Mouse (Mus musculus): ENCODE data around the gene Eif2b3. TPM values are rescaled to one million over a fixed set of nuclear protein-coding genes. Genes with fewer than 3 reads are reported as not detected.

The Eif2b3 gene
- total and polyA plus RNA-seq, 2 experiments from 2014 or later: 20.7 to 57.5 TPM

DNA sequence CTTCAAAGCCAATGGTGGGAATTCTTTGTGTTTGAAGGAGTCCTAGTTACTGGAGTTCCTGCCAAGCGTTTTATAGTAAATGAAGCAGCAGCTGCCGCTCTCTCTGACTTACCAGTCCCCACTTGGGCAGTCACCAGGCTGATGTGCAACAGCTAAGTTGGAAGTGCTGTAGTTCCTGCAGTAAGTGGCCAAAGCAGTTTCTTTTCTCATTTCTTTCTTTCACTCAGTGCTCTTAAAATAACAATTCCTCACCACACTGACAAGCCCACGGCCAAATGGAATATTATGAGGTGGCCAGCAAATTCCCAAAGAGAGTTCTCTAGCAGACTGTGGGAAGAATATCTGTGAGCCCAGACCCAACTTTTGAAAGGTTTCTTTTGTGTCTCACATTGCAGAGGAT is 12.1 kb upstream of the Eif2b3 start:
- WGBS: 66% methylated on average over 3 of the region's 3 CpGs
- no peak overlapping the region for H3K4me2 ChIP-seq (ENCODE audit: low read depth, low read length, poor library complexity, severe bottlenecking)

DNA sequence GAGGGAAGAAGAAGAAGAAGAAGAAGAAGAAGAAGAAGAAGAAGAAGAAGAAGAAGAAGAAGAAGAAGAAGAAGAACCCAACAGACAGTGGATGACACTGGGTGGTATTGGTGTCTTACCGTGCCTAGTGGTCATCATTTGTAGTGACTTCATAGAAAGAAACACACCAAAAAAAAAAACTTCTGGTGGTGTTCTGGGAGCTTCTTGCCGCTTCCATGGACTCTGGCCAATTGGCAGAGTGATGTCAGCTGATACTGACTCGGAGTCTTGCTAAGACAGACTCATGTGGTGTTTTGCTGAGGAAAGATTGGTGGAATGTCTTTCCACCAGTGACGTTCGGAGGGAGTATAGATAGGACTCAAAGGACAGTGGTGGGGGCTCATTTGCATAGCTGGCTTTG is 9.0 kb upstream of the Eif2b3 start:
- H3K9ac ChIP-seq (replicated peaks; ENCODE audit: low read length, poor library complexity, severe bottlenecking): no peak overlapping the region
- no peaks in the 10 kb centered on the region for H3K4me1 ChIP-seq (ENCODE audit: insufficient read depth, low read length)
- no peak for TF ChIP-seq CTCF (IDR thresholded peaks at IDR 0.05)
- DNase-seq (ENCODE audit: low spot score): no peak
- WGBS: 84% methylated on average over 5 of the region's 5 CpGs
- no peak overlapping the region for H3K4me3 ChIP-seq (ENCODE audit: low read depth, low read length)
- H3K9me3 ChIP-seq (ENCODE audit: low read length): no peaks in the 10 kb centered on the region
- H3K36me3 ChIP-seq (ENCODE audit: insufficient read depth, low read length): no peaks in the 10 kb centered on the region
- ATAC-seq (ENCODE audit: low FRiP score): no peak
- no peaks in the 10 kb centered on the region for H3K27me3 ChIP-seq (ENCODE audit: insufficient read depth, low read length)
- no peak overlapping the region for H3K27ac ChIP-seq (ENCODE audit: low read depth, low read length)
- no peak overlapping the region for H3K4me2 ChIP-seq (ENCODE audit: low read depth, low read length, poor library complexity, severe bottlenecking)

More for the DNA sequence above, 12.1 kb upstream of the Eif2b3 start:
- DNase-seq (ENCODE audit: low spot score) (peak; percentile 34), ATAC-seq (ENCODE audit: low FRiP score) (no peak)
- Histone ChIP-seq H3K9me3 (ENCODE audit: low read length) (no peaks in the 10 kb centered on the region), H3K4me3 (ENCODE audit: low read depth, low read length) (no peak overlapping the region), H3K9ac (replicated peaks; ENCODE audit: low read length, poor library complexity, severe bottlenecking) (no peak overlapping the region), H3K36me3 (ENCODE audit: insufficient read depth, low read length) (peaks cover 27% of the 10 kb centered on the region), H3K4me1 (ENCODE audit: insufficient read depth, low read length) (no peaks in the 10 kb centered on the region), H3K27me3 (ENCODE audit: insufficient read depth, low read length) (no peaks in the 10 kb centered on the region), H3K27ac (ENCODE audit: low read depth, low read length) (no peak overlapping the region)
- no peak for TF ChIP-seq CTCF (IDR thresholded peaks at IDR 0.05)

GRCm38 (mm10) chr4:117013596-117013995 is 5.6 kb upstream of the Eif2b3 start:
- H3K4me3 ChIP-seq (ENCODE audit: low read depth, low read length): no peak overlapping the region

GRCm38 (mm10) chr4:117014901-117015415 is 4.2 kb upstream of the Eif2b3 start:
- Histone ChIP-seq H3K27ac (ENCODE audit: low read depth, low read length) (no peak overlapping the region), H3K27me3 (ENCODE audit: insufficient read depth, low read length) (no peaks in the 10 kb centered on the region), H3K4me3 (ENCODE audit: low read depth, low read length) (no peak overlapping the region), H3K36me3 (ENCODE audit: insufficient read depth, low read length) (no peaks in the 10 kb centered on the region), H3K4me1 (ENCODE audit: insufficient read depth, low read length) (0 out of 2 replicates have a peak, but pooled peaks cover 2% of the 10 kb centered on the region), H3K9ac (replicated peaks; ENCODE audit: low read length, poor library complexity, severe bottlenecking) (no peak overlapping the region), H3K9me3 (ENCODE audit: low read length) (no peaks in the 10 kb centered on the region), H3K4me2 (ENCODE audit: low read depth, low read length, poor library complexity, severe bottlenecking) (no peak overlapping the region)
- WGBS: 71% methylated on average over 4 of the region's 4 CpGs
- ATAC-seq (ENCODE audit: low FRiP score) (no peak), DNase-seq (ENCODE audit: low spot score) (no peak)
- no peak for TF ChIP-seq CTCF (IDR thresholded peaks at IDR 0.05)

More at GRCm38 (mm10) chr4:117013596-117013995, 5.6 kb upstream of the Eif2b3 start:
- Histone ChIP-seq H3K4me1 (ENCODE audit: insufficient read depth, low read length) (no peaks in the 10 kb centered on the region), H3K9ac (replicated peaks; ENCODE audit: low read length, poor library complexity, severe bottlenecking) (no peak overlapping the region), H3K36me3 (ENCODE audit: insufficient read depth, low read length) (no peaks in the 10 kb centered on the region), H3K27ac (ENCODE audit: low read depth, low read length) (no peak overlapping the region), H3K27me3 (ENCODE audit: insufficient read depth, low read length) (no peaks in the 10 kb centered on the region), H3K4me2 (ENCODE audit: low read depth, low read length, poor library complexity, severe bottlenecking) (no peak overlapping the region), H3K9me3 (ENCODE audit: low read length) (no peaks in the 10 kb centered on the region)
- 82% methylated on average over 6 of the region's 6 CpGs for WGBS
- no peak for DNase-seq (ENCODE audit: low spot score)
- TF ChIP-seq CTCF (IDR thresholded peaks at IDR 0.05): no peak
- no peak for ATAC-seq (ENCODE audit: low FRiP score)

DNA sequence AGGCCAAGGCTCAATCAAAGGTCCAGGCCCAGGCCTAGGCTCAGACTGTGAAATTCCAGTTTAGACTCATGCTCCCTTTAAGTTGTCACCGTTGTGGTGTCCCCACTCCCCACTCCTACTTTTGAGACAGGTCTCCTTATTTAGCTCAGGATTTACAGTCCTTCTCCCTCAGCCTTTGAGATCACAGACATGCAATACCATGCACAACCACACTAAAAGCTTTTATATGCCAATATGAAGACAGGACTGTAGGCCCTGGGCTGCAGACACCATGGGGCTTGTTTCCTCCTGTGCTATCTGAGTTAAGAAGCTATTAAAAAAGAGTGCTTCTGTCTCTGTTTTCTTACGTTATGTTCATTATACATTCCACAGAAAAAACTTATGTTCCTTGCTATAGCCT is 1.5 kb upstream of the Eif2b3 start:
- Histone ChIP-seq H3K4me2 (ENCODE audit: low read depth, low read length, poor library complexity, severe bottlenecking) (no peak overlapping the region), H3K27me3 (ENCODE audit: insufficient read depth, low read length) (no peaks in the 10 kb centered on the region), H3K27ac (ENCODE audit: low read depth, low read length) (no peak overlapping the region), H3K4me1 (ENCODE audit: insufficient read depth, low read length) (0 out of 2 replicates have a peak, but pooled peaks cover 7% of the 10 kb centered on the region), H3K9ac (replicated peaks; ENCODE audit: low read length, poor library complexity, severe bottlenecking) (no peak overlapping the region), H3K36me3 (ENCODE audit: insufficient read depth, low read length) (peaks cover 4% of the 10 kb centered on the region), H3K4me3 (ENCODE audit: low read depth, low read length) (no peak overlapping the region), H3K9me3 (ENCODE audit: low read length) (no peaks in the 10 kb centered on the region)
- DNase-seq (ENCODE audit: low spot score) (peak; percentile 14), ATAC-seq (ENCODE audit: low FRiP score) (no peak)
- TF ChIP-seq CTCF (IDR thresholded peaks at IDR 0.05): peak; percentile 49
- WGBS: 88% methylated on average over 2 of the region's 2 CpGs

DNA sequence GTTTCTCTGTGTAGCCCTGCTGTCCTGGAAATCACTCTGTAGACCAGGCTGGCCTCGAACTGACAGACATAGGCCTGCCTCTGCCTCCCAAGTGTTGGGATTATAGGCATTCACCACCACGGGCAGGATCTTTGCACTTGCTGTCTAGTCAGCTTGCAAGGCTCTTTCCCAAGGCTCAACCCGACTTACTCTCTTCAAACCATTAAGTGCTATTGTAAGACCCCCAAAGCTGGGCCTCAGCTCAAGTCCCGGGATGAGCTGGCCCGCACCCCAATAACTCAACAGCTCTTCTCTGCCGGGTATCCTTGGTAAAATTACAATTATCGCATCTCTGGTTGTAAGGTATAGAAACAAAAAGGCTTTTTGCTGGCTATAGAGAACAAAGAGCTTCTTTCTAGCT is 875 bp upstream of the Eif2b3 start:
- H3K4me1 ChIP-seq (ENCODE audit: insufficient read depth, low read length): 0 out of 2 replicates have a peak, but pooled peaks cover 7% of the 10 kb centered on the region
- TF ChIP-seq CTCF (IDR thresholded peaks at IDR 0.05): no peak
- H3K9ac ChIP-seq (replicated peaks; ENCODE audit: low read length, poor library complexity, severe bottlenecking): no peak overlapping the region
- 87% methylated on average over 7 of the region's 7 CpGs for WGBS
- no peaks in the 10 kb centered on the region for H3K9me3 ChIP-seq (ENCODE audit: low read length)
- no peak overlapping the region for H3K27ac ChIP-seq (ENCODE audit: low read depth, low read length)
- H3K27me3 ChIP-seq (ENCODE audit: insufficient read depth, low read length): no peaks in the 10 kb centered on the region
- no peak for DNase-seq (ENCODE audit: low spot score)
- H3K4me3 ChIP-seq (ENCODE audit: low read depth, low read length): no peak overlapping the region
- H3K4me2 ChIP-seq (ENCODE audit: low read depth, low read length, poor library complexity, severe bottlenecking): no peak overlapping the region
- ATAC-seq (ENCODE audit: low FRiP score): no peak
- H3K36me3 ChIP-seq (ENCODE audit: insufficient read depth, low read length): peaks cover 7% of the 10 kb centered on the region
